Mouse (Mus musculus) heart, postnatal 0 days (tissue): ENCODE measurements around the gene Plpp7.

ENCODE experiments used
- CTCF ChIP-seq: IDR thresholded peaks from 2 replicates; pipeline ENCODE4 v1.5.1; 2016; ENCODE audit warnings: antibody characterized with exemption, control low read depth, low read depth
- EP300 ChIP-seq: IDR thresholded peaks from 2 replicates; pipeline ENCODE4 v1.6.1; 2016; ENCODE audit warnings: antibody characterized with exemption, low read depth

DNA sequence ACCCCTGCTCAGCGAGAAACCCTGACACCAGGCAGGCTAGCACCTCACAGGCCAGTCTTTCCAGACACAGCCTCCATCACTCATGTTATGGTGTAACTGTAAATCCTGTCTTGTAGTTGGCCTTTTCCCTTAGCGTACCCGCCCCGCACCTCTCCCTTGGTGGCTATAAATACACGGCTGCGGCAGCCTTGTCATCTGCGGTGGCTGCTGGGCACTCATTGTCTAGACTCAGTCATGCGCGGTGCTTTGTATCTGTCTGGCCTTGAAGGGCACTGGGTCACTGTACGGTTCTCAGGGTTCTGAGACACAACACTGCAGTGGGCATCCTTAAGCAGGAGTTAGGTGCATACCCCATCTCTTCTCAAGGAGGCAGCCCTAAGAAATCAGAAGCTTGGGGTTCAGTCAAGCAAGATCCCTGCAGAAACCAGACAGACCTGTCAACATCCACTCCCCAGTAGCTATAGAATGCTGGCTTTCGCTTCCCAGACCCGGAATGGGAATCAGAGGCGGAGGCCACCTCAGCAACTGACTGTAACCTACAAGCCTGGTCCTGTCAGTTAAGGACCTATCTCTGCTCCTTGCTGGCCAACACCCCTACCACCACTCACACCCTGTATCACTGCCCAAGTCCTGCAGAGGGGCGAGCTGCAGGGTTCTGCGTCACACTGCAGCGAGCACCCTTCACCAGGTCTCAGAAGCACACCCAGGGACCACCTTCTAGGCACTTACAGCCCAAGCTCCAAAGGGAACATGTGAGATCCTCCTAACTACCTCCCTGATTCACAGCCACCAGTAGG, 10.0 kb downstream of the Plpp7 start:
- TF ChIP-seq CTCF = no peak
- TF ChIP-seq EP300 = no peak
